Mouse (Mus musculus): ENCODE data around the gene Pcyt1a. TPM values are rescaled to one million over a fixed set of nuclear protein-coding genes. Genes with fewer than 3 reads are reported as not detected.
A peak's percentile ranks its signal among the peaks of the same experiment; 100 is the strongest.
"Not testable (repeated sequence)": the region's sequence is repeated elsewhere in the genome, so short reads cannot be mapped to it uniquely, and the experiment has no call there.

The Pcyt1a gene
- polyA plus RNA-seq, 1 experiment, result 6.2 TPM

DNA sequence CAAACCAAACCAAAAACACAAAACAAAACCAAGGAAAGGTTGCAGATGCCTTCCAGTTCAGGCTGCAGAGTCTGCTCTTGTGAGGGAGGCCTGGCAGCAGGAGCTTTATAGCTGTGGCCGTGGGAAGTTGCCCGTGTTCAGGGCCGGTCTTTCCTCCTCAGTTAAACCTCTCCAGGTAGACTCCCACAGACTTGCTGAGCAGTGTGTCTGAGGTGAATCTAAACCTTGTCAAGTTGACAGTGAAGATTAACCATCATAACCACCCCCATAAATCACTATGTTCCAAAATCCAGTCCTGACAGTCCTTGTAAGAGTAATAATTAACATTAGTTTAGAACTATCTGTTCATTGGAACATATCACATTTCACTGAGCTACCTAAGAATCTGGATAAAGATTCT is 3.2 kb upstream of the Pcyt1a start:
- Histone ChIP-seq H3K4me1 (ENCODE audit: control insufficient read depth) (peaks cover 21% of the 10 kb centered on the region), H3K27me3 (ENCODE audit: control insufficient read depth) (no peaks in the 10 kb centered on the region), H3K9me3 (ENCODE audit: control insufficient read depth, low read length) (no peaks in the 10 kb centered on the region), H3K36me3 (ENCODE audit: control insufficient read depth) (peaks cover 6% of the 10 kb centered on the region), H3K4me3 (replicated peaks) (no peak overlapping the region)
- TF ChIP-seq TAL1 (IDR thresholded peaks at IDR 0.05; ENCODE audit: low read length) (no peak), GATA1 (IDR thresholded peaks at IDR 0.05; ENCODE audit: low read length) (no peak)

GRCm38 (mm10) chr16:32431047-32431591 is 398 bp downstream of the Pcyt1a start:
- H3K9me3 ChIP-seq (ENCODE audit: control insufficient read depth, low read length), result no peaks in the 10 kb centered on the region
- H3K36me3 ChIP-seq (ENCODE audit: control insufficient read depth), result peaks cover 40% of the 10 kb centered on the region
- peak overlapping the region; percentile 74 for H3K4me3 ChIP-seq (replicated peaks)
- TF ChIP-seq TAL1 (IDR thresholded peaks at IDR 0.05; ENCODE audit: low read length) (no peak), GATA1 (IDR thresholded peaks at IDR 0.05; ENCODE audit: low read length) (no peak)
- no peaks in the 10 kb centered on the region for H3K27me3 ChIP-seq (ENCODE audit: control insufficient read depth)
- peaks cover 48% of the 10 kb centered on the region for H3K4me1 ChIP-seq (ENCODE audit: control insufficient read depth)

GRCm38 (mm10) chr16:32431926-32432325 is 1.2 kb downstream of the Pcyt1a start:
- Histone ChIP-seq H3K27me3 (ENCODE audit: control insufficient read depth) (no peaks in the 10 kb centered on the region), H3K9me3 (ENCODE audit: control insufficient read depth, low read length) (no peaks in the 10 kb centered on the region), H3K36me3 (ENCODE audit: control insufficient read depth) (peaks cover 48% of the 10 kb centered on the region), H3K4me1 (ENCODE audit: control insufficient read depth) (peaks cover 53% of the 10 kb centered on the region), H3K4me3 (replicated peaks) (peak overlapping the region; percentile 74)
- no peak for TF ChIP-seq TAL1 (IDR thresholded peaks at IDR 0.05; ENCODE audit: low read length)
- TF ChIP-seq GATA1 (IDR thresholded peaks at IDR 0.05; ENCODE audit: low read length), result no peak

DNA sequence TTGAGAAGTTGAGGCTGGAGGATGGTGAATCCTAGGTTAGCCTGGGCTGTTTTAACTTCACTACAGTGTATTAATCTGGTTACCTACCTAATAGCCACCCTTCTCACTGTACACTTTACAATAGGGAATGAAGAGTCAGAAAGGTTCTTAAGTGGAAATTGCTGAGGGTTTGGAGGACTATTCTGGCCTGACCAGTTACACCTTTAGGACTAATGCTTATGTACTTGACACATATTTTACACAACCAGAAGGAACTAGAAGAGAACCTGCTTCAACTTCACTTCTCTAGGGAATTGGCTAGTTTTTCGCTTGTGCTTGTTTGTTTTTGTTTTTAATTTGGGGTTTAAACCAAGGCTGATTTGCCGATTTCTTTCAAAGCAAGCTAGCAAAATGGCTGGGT is 2.4 kb downstream of the Pcyt1a start:
- H3K4me3 ChIP-seq (replicated peaks), result peak overlapping the region; percentile 74
- TF ChIP-seq GATA1 (IDR thresholded peaks at IDR 0.05; ENCODE audit: low read length), result no peak
- TF ChIP-seq TAL1 (IDR thresholded peaks at IDR 0.05; ENCODE audit: low read length), result no peak
- H3K36me3 ChIP-seq (ENCODE audit: control insufficient read depth), result peaks cover 60% of the 10 kb centered on the region
- no peaks in the 10 kb centered on the region for H3K9me3 ChIP-seq (ENCODE audit: control insufficient read depth, low read length)
- peaks cover 59% of the 10 kb centered on the region for H3K4me1 ChIP-seq (ENCODE audit: control insufficient read depth)
- H3K27me3 ChIP-seq (ENCODE audit: control insufficient read depth), result no peaks in the 10 kb centered on the region

- peak overlapping the region; percentile 74 for H3K4me3 ChIP-seq (replicated peaks)
- TF ChIP-seq TAL1 (IDR thresholded peaks at IDR 0.05; ENCODE audit: low read length) (no peak), GATA1 (IDR thresholded peaks at IDR 0.05; ENCODE audit: low read length) (no peak)
- H3K27me3 ChIP-seq (ENCODE audit: control insufficient read depth), result no peaks in the 10 kb centered on the region
- peaks cover 61% of the 10 kb centered on the region for H3K4me1 ChIP-seq (ENCODE audit: control insufficient read depth)
- H3K9me3 ChIP-seq (ENCODE audit: control insufficient read depth, low read length), result no peaks in the 10 kb centered on the region
- peaks cover 69% of the 10 kb centered on the region for H3K36me3 ChIP-seq (ENCODE audit: control insufficient read depth)
Observed at GRCm38 (mm10) chr16:32434066-32434465, 3.3 kb downstream of the Pcyt1a start.

- Histone ChIP-seq H3K9me3 (ENCODE audit: control insufficient read depth, low read length) (no peaks in the 10 kb centered on the region), H3K4me1 (ENCODE audit: control insufficient read depth) (peaks cover 57% of the 10 kb centered on the region), H3K36me3 (ENCODE audit: control insufficient read depth) (peaks cover 76% of the 10 kb centered on the region), H3K27me3 (ENCODE audit: control insufficient read depth) (no peaks in the 10 kb centered on the region), H3K4me3 (replicated peaks) (no peak overlapping the region)
- no peak for TF ChIP-seq TAL1 (IDR thresholded peaks at IDR 0.05; ENCODE audit: low read length)
- no peak for TF ChIP-seq GATA1 (IDR thresholded peaks at IDR 0.05; ENCODE audit: low read length)
Observed at GRCm38 (mm10) chr16:32434691-32435090, 4.0 kb downstream of the Pcyt1a start.

GRCm38 (mm10) chr16:32436657-32437056 is 5.9 kb downstream of the Pcyt1a start:
- Histone ChIP-seq H3K9me3 (ENCODE audit: control insufficient read depth, low read length) (no peaks in the 10 kb centered on the region), H3K36me3 (ENCODE audit: control insufficient read depth) (peaks cover 95% of the 10 kb centered on the region), H3K27me3 (ENCODE audit: control insufficient read depth) (no peaks in the 10 kb centered on the region), H3K4me3 (replicated peaks) (no peak overlapping the region), H3K4me1 (ENCODE audit: control insufficient read depth) (peaks cover 64% of the 10 kb centered on the region)
- TF ChIP-seq GATA1 (IDR thresholded peaks at IDR 0.05; ENCODE audit: low read length), result no peak
- TF ChIP-seq TAL1 (IDR thresholded peaks at IDR 0.05; ENCODE audit: low read length), result no peak

DNA sequence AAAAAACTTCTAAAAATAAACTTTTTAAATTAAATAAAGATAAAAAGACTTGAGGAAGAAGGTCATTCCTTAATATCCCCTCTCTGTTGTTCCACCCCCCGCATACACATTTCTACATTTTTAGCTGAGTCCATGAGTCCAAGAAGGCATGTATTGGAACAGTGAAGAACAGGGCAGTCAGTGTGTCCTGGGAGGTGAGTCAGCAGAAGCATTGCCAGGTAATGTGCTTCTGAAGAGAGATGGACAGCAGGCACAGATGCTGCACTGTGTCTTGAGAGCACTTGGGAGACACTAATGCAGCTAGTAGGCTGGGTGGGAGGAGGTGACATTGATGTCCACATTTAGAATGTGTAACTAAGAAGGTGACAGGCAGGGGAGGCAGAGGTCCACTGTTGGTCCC is 6.5 kb downstream of the Pcyt1a start:
- Histone ChIP-seq H3K4me3 (replicated peaks) (no peak overlapping the region), H3K4me1 (ENCODE audit: control insufficient read depth) (peaks cover 61% of the 10 kb centered on the region), H3K9me3 (ENCODE audit: control insufficient read depth, low read length) (no peaks in the 10 kb centered on the region), H3K27me3 (ENCODE audit: control insufficient read depth) (no peaks in the 10 kb centered on the region), H3K36me3 (ENCODE audit: control insufficient read depth) (peaks cover 97% of the 10 kb centered on the region)
- no peak for TF ChIP-seq TAL1 (IDR thresholded peaks at IDR 0.05; ENCODE audit: low read length)
- TF ChIP-seq GATA1 (IDR thresholded peaks at IDR 0.05; ENCODE audit: low read length), result no peak

DNA sequence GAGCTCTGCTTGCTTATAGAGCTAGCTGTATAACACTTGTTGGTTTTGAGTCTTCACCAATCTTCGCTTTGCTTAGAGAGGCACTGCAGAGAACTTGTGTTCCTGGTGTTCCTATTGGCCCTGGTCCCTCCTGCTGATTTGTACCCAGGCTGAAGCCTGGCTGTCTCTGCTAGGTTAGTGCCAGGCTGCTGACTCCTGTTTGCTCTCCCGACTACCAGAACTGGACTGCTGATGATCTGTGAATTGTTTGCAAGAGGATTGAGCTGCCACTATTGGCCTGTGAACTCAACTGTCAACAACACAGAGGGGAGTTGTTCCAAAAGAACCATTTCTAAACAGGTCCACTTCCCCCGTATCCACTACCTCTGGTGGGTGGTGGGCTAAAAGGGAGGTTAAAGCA is 10.7 kb downstream of the Pcyt1a start:
- TF ChIP-seq GATA1 (IDR thresholded peaks at IDR 0.05; ENCODE audit: low read length) (no peak), TAL1 (IDR thresholded peaks at IDR 0.05; ENCODE audit: low read length) (no peak)
- H3K9me3 ChIP-seq (ENCODE audit: control insufficient read depth, low read length), result no peaks in the 10 kb centered on the region
- peaks cover 65% of the 10 kb centered on the region for H3K4me1 ChIP-seq (ENCODE audit: control insufficient read depth)
- no peak overlapping the region for H3K4me3 ChIP-seq (replicated peaks)
- H3K27me3 ChIP-seq (ENCODE audit: control insufficient read depth), result no peaks in the 10 kb centered on the region
- H3K36me3 ChIP-seq (ENCODE audit: control insufficient read depth), result peaks cover 93% of the 10 kb centered on the region

- not testable (repeated sequence) for H3K27me3 ChIP-seq (ENCODE audit: control insufficient read depth); H3K9me3 ChIP-seq (ENCODE audit: control insufficient read depth, low read length); H3K4me3 ChIP-seq (replicated peaks)
- H3K4me1 ChIP-seq (ENCODE audit: control insufficient read depth), result peaks cover 84% of the 10 kb centered on the region
- H3K36me3 ChIP-seq (ENCODE audit: control insufficient read depth), result peaks cover 82% of the 10 kb centered on the region
Observed at GRCm38 (mm10) chr16:32444615-32445014, 13.9 kb downstream of the Pcyt1a start.

All from erythroblast, embryonic 14.5 days (primary cell).